Mouse (Mus musculus) E14TG2a.4 (cell line): ENCODE measurements around the gene Cnot10.
A peak's percentile ranks its signal among the peaks of the same experiment; 100 is the strongest.
"Not testable (repeated sequence)": the region's sequence is repeated elsewhere in the genome, so short reads cannot be mapped to it uniquely, and the experiment has no call there.

Experiments used
- H3K27me3 ChIP-seq: 2 replicates; pipeline ENCODE4 v1.6.1; 2014; ENCODE audit warnings: low read length, control low read depth; ENCODE audit not compliant: insufficient read depth
- H3K36me3 ChIP-seq: 2 replicates; pipeline ENCODE4 v1.6.1; 2014; ENCODE audit warnings: low read length, control low read depth; ENCODE audit not compliant: insufficient read depth
- H3K4me1 ChIP-seq: replicated peaks from 2 replicates; pipeline ENCODE4 v1.6.1; 2014; ENCODE audit warnings: low read depth, low read length, control low read depth
- H3K4me3 ChIP-seq: replicated peaks from 2 replicates; pipeline ENCODE4 v1.5.1; 2014; ENCODE audit warnings: mild to moderate bottlenecking, low read length
- H3K9me3 ChIP-seq: 2 replicates; pipeline ENCODE4 v1.6.1; 2014; ENCODE audit warnings: low read length, control low read depth
- CTCF ChIP-seq: conservative IDR thresholded peaks from 2 replicates; pipeline ENCODE4 v1.5.1; 2014; ENCODE audit warnings: low read length
- NANOG ChIP-seq: IDR thresholded peaks from 2 replicates; pipeline ENCODE4 v1.6.1; 2014; ENCODE audit warnings: borderline replicate concordance, low read length, mixed read lengths
- POU5F1 ChIP-seq: IDR thresholded peaks from 2 replicates; pipeline ENCODE4 v1.6.1; 2014; ENCODE audit warnings: low read length, borderline replicate concordance

The Cnot10 gene

DNA sequence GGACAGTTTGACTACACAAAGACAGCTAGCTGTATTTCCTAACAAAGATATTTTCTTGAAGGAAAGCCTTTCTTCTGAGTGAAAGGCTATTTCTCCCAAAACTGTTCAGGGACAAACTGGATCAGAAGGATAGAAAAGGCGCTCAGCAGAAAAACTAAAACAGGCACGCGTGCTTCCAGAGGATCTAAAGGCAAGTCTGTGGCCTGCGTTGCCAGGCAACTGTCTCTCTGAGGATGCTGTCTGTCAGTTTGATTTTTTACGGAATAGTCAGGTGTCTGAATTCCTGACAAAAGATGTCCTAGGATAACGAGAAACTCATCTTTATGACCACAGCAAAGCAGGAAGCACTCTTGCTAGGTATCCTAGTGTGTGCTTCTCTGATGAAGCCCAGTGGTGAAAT, 20.5 kb upstream of the Cnot10 start:
- Histone ChIP-seq H3K4me1 (peaks cover 60% of the 10 kb centered on the region), H3K4me3 (no peak overlapping the region), H3K9me3 (no peaks in the 10 kb centered on the region), H3K27me3 (no peaks in the 10 kb centered on the region), H3K36me3 (no peaks in the 10 kb centered on the region)
- no peak for TF ChIP-seq CTCF
- TF ChIP-seq NANOG = no peak
- no peak for TF ChIP-seq POU5F1

DNA sequence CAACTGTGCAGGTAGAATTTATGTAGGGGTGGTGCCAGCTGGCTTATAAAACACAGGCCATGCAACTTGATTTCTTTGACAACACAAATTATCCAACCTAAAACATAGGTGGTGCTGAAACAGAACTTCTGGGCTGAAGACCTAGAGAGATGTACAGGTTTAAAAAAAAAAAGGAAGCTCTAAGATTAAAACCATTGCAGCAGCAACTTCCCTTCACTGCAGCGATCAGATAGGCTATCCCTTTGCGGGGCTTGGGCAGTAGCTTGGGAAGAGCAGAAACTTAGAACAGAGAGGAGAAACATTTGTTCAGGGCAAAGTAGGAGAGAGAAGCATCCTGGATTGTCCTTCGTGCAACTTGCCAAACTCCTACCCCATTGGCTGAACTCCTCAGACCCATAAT, 16.7 kb upstream of the Cnot10 start:
- Histone ChIP-seq H3K27me3 (0 out of 2 replicates have a peak, but pooled peaks cover 7% of the 10 kb centered on the region), H3K4me1 (peaks cover 34% of the 10 kb centered on the region), H3K4me3 (no peak overlapping the region), H3K9me3 (peaks cover 19% of the 10 kb centered on the region), H3K36me3 (no peaks in the 10 kb centered on the region)
- TF ChIP-seq NANOG (no peak), CTCF (no peak), POU5F1 (no peak)

DNA sequence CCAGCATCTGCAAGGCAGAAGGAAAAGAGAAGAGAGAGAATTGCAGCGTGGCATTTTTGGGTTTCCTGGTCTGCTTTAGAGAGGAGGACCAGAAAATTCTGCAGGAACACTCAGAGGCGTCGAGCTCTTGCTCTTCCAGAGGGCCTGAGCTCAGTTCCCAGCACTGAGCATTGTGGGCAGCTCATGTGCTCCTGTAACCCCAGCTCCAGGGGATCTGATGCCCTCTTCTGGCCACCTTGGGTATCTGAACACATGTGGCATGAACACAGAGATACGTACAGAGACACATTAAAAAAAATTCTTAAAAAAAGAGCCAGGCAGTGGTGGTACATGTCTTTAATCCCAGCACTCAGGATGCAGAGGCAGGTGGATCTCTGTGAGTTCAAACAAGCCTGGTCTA, 15.4 kb upstream of the Cnot10 start:
- TF ChIP-seq CTCF = peak; percentile 38
- TF ChIP-seq POU5F1 = no peak
- 0 out of 2 replicates have a peak, but pooled peaks cover 7% of the 10 kb centered on the region for H3K27me3 ChIP-seq
- H3K36me3 ChIP-seq = no peaks in the 10 kb centered on the region
- no peak overlapping the region for H3K4me3 ChIP-seq
- H3K4me1 ChIP-seq = peaks cover 43% of the 10 kb centered on the region
- H3K9me3 ChIP-seq = peaks cover 19% of the 10 kb centered on the region

DNA sequence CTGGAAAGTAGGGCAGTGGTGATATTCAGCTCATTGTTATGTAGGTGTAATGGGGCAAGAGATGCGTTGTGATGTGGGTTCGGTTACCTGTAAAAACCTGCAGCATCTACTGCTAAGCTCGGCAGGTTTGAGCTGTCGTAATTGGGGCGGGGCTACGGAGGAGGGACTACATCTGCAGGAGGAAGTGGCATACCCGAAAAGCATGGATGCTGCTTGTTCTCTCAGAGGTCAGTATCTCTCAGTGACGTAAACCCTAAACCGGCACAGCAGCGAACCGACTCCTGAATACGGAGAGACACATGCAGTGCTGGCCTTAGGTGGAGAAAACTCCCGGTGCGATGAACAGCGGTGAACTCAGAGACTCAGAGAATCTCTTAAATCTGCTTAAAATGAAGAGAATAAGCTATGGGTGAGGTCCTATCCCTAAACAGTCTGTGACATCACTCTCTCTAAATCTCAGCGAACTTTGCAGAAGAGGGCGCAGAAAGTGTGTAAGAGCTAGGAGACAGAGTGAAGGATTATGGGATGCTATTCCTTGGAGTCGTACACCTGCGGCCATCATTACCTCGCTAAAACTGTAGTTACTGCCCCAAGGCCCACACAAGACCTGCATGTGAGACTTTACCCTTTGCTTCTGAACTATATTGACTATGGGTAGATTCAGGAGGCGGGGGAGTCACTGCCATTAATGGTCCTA, 11.1 kb upstream of the Cnot10 start:
- H3K4me3 ChIP-seq = peak overlapping the region; percentile 58
- H3K36me3 ChIP-seq = no peaks in the 10 kb centered on the region
- H3K9me3 ChIP-seq = peaks cover 19% of the 10 kb centered on the region
- H3K4me1 ChIP-seq = peaks cover 37% of the 10 kb centered on the region
- H3K27me3 ChIP-seq = 0 out of 2 replicates have a peak, but pooled peaks cover 7% of the 10 kb centered on the region
- TF ChIP-seq NANOG (no peak), POU5F1 (no peak), CTCF (no peak)

DNA sequence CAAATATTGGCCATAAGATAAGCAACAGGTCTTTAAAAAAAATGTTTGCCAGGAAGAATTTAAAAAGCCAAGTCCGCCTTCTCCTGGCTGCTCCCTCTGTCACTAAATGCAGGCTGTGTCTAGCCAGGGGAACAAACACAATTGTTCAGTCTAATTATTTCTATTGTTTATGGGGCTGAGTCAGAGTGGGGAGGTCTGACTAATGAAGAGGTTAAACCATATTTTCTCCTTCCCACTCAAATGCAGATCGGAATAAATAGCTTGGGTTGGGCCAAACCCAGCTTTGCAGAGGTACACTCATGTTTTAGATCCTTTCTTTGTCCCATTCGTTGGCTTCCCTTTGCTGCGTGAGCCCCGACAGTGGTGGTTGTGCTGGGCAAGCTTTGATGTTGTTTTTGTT, 9.4 kb upstream of the Cnot10 start:
- Histone ChIP-seq H3K9me3 (peaks cover 14% of the 10 kb centered on the region), H3K36me3 (no peaks in the 10 kb centered on the region), H3K4me1 (peaks cover 38% of the 10 kb centered on the region), H3K27me3 (0 out of 2 replicates have a peak, but pooled peaks cover 4% of the 10 kb centered on the region), H3K4me3 (0 out of 2 replicates have a peak overlapping the region, but pooled peaks have one; percentile 7)
- TF ChIP-seq POU5F1 (no peak), CTCF (no peak), NANOG (no peak)

DNA sequence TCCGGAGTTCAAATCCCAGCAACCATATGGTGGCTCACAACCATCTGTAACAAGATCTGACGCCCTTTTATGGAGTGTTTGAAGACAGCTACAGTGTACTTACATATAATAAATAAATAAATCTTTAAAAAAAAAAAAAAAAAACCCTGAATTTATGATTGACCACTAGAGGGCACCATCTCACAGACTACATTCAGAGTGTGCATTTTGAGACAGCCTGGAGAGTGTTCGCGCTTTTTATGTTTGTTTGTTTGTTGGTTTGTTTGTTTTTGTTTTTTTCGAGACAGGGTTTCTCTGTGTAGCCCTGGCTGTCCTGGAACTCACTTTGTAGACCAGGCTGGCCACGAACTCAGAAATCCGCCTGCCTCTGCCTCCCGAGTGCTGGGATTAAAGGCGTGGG, 8.5 kb upstream of the Cnot10 start:
- H3K36me3 ChIP-seq, H3K27me3 ChIP-seq, H3K9me3 ChIP-seq, H3K4me3 ChIP-seq: not testable (repeated sequence)
- H3K4me1 ChIP-seq = peaks cover 38% of the 10 kb centered on the region
- peak; percentile 49 for TF ChIP-seq CTCF

DNA sequence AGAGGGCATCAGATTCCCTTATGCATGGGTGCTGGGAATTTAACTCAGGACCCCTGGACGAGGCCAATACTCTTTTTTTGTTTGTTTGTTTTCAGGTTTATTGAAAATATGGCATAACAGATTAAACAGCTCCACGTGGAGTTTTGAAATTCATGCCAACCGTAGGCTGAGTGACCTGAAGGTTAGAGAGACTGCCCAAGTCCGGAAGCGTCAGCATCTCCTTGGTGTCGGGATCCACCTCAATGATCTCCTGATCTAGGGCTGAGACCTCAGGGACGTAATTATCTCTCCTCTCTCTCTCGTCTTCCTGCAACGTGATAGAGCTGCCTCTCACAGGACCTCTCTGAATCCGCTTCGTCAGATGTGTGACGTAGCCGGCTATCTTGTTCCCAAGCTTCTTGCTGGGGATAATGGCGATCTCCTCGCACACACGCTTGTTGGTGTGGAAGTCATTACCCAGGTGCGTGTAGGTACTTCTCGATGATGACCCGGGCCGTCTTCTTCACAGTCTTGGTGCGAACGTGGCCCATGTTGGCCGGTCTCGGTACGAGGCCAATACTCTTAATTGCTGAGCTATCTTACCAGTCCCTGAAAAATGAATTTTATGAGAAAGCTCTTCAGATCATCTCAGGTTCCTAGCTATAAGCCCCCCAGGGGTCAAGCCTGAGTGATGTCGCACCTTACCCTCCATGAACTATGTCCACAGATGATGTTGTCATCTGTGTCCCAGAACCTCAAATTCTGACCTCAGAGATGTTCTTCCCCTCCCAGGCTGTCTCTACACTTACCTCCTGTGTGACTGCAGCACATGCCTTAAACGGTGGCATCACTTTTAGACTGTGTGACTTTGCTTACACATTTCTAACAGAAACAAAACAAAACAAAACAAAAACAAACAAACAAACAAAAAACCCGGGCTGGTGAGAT, 7.8 kb upstream of the Cnot10 start:
- Histone ChIP-seq H3K36me3 (no peaks in the 10 kb centered on the region), H3K9me3 (peaks cover 5% of the 10 kb centered on the region), H3K4me3 (no peak overlapping the region), H3K4me1 (peaks cover 38% of the 10 kb centered on the region), H3K27me3 (no peaks in the 10 kb centered on the region)
- TF ChIP-seq POU5F1 (no peak), CTCF (peak; percentile 46), NANOG (no peak)

DNA sequence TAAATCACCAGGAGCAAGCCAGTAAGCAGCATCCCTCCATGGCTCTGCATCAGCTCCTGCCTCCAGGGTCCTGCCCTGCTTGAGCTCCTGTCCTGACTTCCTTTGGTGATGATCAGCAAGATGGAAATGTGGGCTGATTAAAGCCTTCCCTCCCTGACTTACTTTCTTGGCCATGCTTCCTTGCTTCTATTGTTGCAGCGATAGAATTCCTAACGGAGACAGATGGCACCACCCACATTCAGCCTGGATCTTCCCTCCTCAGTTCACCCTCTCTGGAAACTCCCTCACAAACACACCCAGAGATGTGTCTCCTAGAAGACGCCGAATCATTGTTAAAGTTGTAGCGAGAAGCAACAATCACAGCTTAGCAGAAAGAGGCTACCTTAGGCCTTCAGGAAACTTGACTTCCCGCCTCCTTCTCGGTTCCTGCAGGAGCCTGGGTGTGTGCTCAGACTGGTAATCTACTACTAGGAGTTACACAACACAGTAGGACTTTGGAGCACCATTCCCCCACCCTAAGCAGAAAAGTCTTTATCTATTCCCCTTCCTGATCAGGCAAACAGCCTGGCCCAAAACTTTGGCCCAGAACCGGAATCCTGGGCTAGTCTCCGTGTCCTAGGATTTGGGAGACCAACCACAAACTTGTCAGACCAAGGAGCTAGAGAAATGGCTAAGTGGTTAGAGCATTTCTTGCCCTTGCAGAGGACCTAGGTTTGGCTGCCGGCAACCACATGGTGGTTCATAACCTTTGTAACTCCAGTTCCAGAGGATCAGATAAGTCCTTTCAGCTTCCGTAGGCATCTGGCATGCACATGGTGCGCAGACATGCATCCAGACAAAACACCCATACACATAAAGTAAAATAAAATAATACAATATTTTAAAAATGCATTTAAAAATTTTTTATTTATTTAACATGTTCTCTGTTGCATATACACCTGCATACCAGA, 6.8 kb upstream of the Cnot10 start:
- Histone ChIP-seq H3K36me3 (no peaks in the 10 kb centered on the region), H3K4me3 (peak overlapping the region; percentile 48), H3K9me3 (no peaks in the 10 kb centered on the region), H3K4me1 (peaks cover 37% of the 10 kb centered on the region), H3K27me3 (no peaks in the 10 kb centered on the region)
- TF ChIP-seq NANOG = no peak
